Mouse (Mus musculus) mouse embryonic stem cell (cell line): ENCODE results near the gene Klhl3.
"Not testable (repeated sequence)": the region's sequence is repeated elsewhere in the genome, so short reads cannot be mapped to it uniquely, and the experiment has no call there.

Source experiments
- in situ Hi-C, 2 experiments: fragments of 300-500 bp; cut with MboI; formaldehyde crosslinking; loops; 1 replicate in 1 of 2; 3 replicates in 1 of 2; pipeline ENCODE4 v1.14.3; 2019 to 2020; ENCODE audit warnings: low sequenced_read_pairs in 2 of 2, low pct_unique_long_range_greater_than_20kb in 1 of 2, mixed read lengths in 1 of 2; ENCODE audit not compliant: unreplicated experiment in 1 of 2

Gene Klhl3

GRCm38 (mm10) chr13:58113061-58113900 is at the start of gene Klhl3:
Gene Klhl3, minus strand, starts transcription at chr13:58113592.
- in situ Hi-C loops: loop anchor here in 1 of 2 experiments (10.0 kb wide), 1 partner anchor 98 kb away; no protein-coding TSS in a partner anchor

DNA sequence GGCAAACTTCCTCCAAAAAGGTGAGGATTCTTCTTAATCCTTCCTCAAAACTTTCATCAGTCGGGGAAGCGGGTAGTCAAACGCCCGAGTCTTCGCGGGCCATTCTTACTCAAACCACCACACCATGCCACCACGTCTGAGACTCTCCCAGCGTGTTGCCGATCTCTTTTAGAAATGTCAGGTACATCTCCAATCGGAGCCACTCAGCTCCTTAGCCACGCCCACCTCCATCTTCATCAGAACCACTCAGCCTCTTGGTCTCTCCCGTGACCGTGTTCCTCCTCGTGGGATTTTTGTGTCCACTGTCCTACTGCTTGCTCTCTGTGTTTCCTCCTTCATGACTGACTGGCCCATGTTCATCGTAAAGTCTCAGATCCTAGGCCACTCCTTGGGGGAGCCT is 47.4 kb upstream of the Klhl3 start:
- in situ Hi-C loops: loop anchor here in 1 of 2 experiments (10.0 to 25.0 kb wide), 2 partner anchors 194 to 402 kb away; partner anchors contain the start of gene Kif27

GRCm38 (mm10) chr13:58158099-58158912 is 44.9 kb upstream of the Klhl3 start:
- in situ Hi-C loops: loop anchor here (10.0 to 25.0 kb wide), 2 partner anchors 396 to 404 kb away; no protein-coding TSS in a partner anchor

GRCm38 (mm10) chr13:58157447-58158098 is 44.2 kb upstream of the Klhl3 start, which contains the start of gene Idnk:
Gene Idnk, plus strand, starts transcription at chr13:58157649.
- in situ Hi-C loops: loop anchor here (10.0 to 25.0 kb wide), 2 partner anchors 397 to 405 kb away; no protein-coding TSS in a partner anchor

DNA sequence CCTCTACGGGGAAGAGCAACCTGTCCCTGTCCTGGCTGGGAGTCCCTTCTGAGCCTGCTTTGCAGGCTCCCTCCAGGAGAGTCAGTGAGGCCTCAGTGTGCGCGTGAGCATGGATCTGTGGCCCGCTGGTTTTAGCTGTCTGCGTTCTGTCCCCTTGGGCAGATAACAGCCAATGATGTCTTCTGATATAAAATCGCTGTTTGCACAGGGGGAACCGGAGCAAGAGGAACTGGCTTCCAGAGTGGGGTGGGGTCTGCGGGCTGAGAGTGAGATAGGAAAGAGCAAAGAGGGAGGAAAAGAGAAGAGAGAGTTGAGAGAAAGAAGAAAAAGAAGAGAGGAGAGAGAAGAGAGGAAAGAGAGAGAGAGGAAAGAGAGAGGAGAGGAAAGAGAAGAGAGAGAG is 43.6 kb upstream of the Klhl3 start:
- in situ Hi-C loops: loop anchor here (10.0 to 25.0 kb wide), 2 partner anchors 398 to 405 kb away; no protein-coding TSS in a partner anchor

DNA sequence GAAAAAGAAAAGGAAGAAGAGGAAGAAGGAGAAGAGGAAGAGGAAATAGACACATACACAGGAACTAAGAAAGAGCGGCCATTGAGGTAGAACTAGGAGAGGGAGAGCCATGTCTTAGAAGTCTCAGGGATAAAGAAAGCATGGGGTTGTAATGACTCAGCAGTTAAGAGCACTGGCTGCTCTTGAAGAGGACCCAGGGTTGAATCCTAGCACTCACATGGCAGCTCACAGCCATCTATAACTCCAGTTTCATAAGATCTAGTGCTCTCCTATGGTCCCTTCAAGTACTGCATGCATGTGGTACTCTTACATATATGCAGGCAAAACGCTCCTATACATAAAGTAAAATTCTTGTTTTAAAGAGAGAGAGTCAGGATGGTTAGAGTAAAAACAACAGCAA is 42.6 kb upstream of the Klhl3 start:
- in situ Hi-C loops: loop anchor here (10.0 to 25.0 kb wide), 2 partner anchors 399 to 406 kb away; no protein-coding TSS in a partner anchor

DNA sequence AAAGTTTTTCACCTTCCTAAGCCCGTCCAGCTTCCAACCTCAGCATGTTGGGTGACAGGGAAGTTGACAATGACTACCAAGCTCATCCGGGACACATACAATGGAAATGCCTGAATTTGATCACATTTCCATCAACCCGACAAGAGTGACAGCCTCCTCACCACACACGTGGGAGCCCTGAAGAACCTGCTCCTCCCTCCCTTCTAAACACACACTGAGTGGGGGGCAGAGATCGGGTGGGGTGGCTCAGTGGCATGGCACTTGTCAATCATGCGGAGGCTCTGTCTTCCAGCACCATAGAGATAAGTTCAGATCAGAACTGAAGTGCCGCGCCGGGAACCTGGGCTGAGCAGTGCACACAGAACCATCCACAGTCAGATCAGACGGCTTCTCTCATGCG is 37.0 kb upstream of the Klhl3 start:
- in situ Hi-C loops: loop anchor here (10.0 to 25.0 kb wide), 2 partner anchors 404 to 412 kb away; no protein-coding TSS in a partner anchor

DNA sequence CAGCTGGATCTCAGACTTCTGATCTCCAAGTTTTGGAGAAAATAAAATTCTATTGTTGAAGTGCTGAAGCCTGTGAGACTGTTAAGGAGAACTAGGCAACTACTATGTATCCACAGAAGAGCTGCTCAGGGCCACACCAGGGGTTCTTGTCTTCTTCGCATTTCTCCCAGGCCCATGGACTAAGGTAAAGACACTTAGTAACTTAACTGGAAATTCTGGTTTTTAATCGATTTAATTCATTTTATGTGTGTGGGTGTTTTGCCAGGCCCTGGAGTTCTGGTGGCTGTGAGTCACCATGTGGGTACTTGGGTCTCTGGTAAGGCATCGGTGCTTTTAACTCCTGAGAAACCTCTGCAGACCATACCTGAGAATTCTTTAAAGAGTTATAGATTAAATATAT is 36.2 kb upstream of the Klhl3 start:
- in situ Hi-C loops: loop anchor here (10.0 to 25.0 kb wide), 2 partner anchors 405 to 413 kb away; no protein-coding TSS in a partner anchor

GRCm38 (mm10) chr13:58149033-58149558 is 35.7 kb upstream of the Klhl3 start:
- in situ Hi-C loops: no loop called here

GRCm38 (mm10) chr13:58148256-58148831 is 35.0 kb upstream of the Klhl3 start:
- in situ Hi-C loops: no loop called here

GRCm38 (mm10) chr13:58147760-58148159 is 34.4 kb upstream of the Klhl3 start:
- in situ Hi-C loops: no loop called here

DNA sequence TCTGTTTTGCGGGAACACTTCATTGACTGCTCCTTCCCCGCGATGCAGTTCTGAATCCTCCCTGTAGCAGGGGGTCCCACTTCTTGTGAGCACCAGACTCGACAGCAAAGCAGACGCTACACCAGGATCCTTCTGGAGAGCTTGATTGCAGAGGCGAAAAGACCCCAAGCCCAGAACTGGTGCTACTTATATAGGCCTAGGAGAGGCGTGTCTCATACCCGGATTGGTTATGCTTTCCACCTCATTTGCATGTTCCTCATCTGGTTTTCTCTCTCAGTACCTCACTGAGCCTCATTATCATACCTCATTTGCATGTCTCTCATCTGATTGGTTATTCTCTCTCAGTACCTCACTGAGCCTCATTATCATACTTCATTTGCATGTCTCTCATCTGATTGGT is 33.2 kb upstream of the Klhl3 start:
- in situ Hi-C loops: not testable (repeated sequence)

DNA sequence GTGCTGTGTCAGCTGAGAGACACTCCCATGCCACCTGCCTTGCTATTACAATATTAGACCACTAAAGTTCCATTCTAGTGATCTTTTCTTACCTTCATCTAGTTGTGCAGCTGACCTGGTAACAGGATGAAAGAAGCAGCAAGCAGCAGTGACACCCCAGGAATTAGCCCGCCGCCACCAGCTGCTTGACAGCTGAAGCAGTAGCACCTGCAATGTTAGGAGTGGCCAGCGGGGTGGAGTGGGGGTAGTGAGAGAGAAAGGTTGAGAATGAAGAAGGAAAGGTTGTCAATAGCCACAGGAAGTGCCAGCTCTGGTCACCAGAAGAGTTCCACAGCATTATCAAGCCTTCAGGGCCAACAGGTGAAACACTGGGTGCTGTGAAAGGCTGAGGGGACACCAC is 18.3 kb upstream of the Klhl3 start:
- in situ Hi-C loops: no loop called here

- in situ Hi-C loops: no loop called here
Observed at GRCm38 (mm10) chr13:58129687-58130246, 16.4 kb upstream of the Klhl3 start.

DNA sequence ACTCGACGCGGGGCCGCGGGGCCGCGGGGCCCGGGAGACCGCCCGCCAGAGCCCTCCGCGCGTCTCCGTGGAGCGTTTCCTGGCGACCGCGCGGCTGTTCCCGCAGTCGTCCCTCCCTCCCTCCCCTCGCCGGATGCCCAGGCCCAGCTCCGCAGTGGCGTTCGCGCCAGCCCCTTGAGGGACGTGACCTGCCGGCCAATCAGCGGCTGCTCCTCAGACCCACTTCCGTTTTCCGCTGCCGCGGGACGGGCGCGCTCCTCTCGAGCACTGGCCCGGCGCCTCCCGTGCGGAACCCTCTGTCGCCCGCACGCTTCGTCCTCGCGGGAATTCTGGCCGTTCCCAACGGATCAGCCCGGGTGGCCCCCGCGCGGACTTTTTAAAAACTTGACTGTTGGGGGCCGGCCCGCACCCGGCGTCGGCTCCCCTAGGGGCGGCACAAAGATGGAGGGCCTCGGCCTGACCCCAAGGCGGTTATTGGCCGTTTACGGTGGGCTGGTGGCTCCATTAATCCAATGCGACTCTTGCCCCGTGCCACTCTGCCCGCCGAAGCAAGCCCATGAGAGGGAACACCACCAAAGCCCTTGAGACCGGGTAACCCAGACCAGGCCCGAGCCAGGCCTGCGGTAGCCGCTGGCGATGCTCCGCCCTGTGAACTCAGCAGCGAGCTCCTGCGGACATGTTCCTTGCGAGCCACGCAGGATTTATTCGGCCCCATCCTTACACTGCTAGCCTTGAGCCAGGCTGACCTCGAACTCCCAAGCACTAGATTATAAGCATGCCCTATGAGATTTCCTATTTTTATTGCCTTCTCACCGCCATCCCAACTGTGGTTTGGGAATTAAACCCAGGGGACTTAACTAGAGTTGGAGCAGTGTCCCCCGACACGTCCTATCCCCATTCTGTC is 15.6 kb upstream of the Klhl3 start:
- in situ Hi-C loops: no loop called here

GRCm38 (mm10) chr13:58128396-58128767 is 15.0 kb upstream of the Klhl3 start, which contains the start of gene Hnrnpa0:
Gene Hnrnpa0, minus strand, starts transcription at chr13:58128556.
- in situ Hi-C loops: no loop called here
